Mouse (Mus musculus) heart, postnatal 0 days (tissue): ENCODE data around the gene Nos1ap.

Source experiments
- CTCF ChIP-seq: IDR thresholded peaks from 2 replicates; pipeline ENCODE4 v1.5.1; 2016; ENCODE audit warnings: antibody characterized with exemption, control low read depth, low read depth
- EP300 ChIP-seq: IDR thresholded peaks from 2 replicates; pipeline ENCODE4 v1.6.1; 2016; ENCODE audit warnings: antibody characterized with exemption, low read depth

DNA sequence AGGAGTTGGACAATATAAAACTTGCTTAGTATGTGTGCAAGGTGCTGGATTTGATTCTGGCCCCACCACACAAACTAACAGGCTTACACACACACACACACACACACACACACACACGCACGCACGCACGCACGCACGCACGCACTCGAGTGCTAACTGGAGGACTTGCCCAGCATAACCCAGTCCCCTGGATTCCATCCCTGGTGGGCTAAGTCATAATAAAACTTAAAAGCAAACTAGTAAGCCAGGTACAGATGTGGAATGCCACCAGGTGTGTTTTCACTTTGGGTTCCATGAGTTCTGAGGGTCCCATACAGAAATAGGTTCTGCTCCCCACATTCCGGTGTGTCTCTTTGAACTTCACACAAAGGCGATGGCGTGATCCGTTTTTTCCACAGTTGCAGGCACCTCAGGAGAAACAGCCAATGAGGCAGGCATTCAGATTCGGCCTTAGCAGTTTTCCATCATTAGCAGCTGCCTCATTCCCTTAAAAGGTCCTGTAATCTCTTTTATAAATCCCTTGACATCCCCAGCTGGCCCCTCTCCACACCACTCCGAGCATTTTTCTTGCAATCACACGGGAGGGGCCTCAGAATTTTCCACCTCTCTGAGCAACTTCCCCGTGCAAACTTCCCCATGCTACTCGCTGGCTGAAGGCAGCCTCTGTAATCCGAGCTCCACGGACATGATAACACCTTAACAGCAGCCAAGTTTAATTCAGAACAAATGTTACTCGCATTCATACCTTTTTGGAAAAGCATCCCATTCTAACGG, 15.8 kb upstream of the Nos1ap start:
- TF ChIP-seq EP300 (no peak), CTCF (no peak)
